Mouse (Mus musculus) cerebellum, adult 2 months (tissue): ENCODE results near the gene Ccpg1os. TPM values are rescaled to one million over a fixed set of nuclear protein-coding genes. Genes with fewer than 3 reads are reported as not detected.

Source experiments
- DNase-seq, 2 experiments: peaks; one replicate each; pipeline ENCODE4 v3.0.0; 2021
- H3K27ac ChIP-seq: fragments of 200-500 bp; 2 replicates; pipeline ENCODE4 v1.5.1; 2012; ENCODE audit warnings: low read length, control low read depth, inconsistent platforms; ENCODE audit not compliant: insufficient read depth
- H3K27me3 ChIP-seq: fragments of 200-500 bp; 2 replicates; pipeline ENCODE4 v1.6.1; 2012; ENCODE audit warnings: inconsistent platforms, mild to moderate bottlenecking, low read length, moderate library complexity; ENCODE audit not compliant: control insufficient read depth, insufficient read depth
- H3K4me1 ChIP-seq: fragments of 200-500 bp; 2 replicates; pipeline ENCODE4 v1.6.1; 2011; ENCODE audit warnings: low read length; ENCODE audit not compliant: control insufficient read depth, insufficient read depth
- H3K4me3 ChIP-seq: fragments of 200-500 bp; replicated peaks from 2 replicates; pipeline ENCODE3; 2011; ENCODE audit warnings: mild to moderate bottlenecking, low read depth, low read length, control low read depth; ENCODE audit not compliant: insufficient read depth
- CTCF ChIP-seq: fragments of 200-500 bp; IDR thresholded peaks from 2 replicates; pipeline ENCODE4 v1.5.1; 2011; ENCODE audit warnings: low read depth, mild to moderate bottlenecking, control low read depth, low read length, moderate library complexity, borderline replicate concordance; ENCODE audit not compliant: insufficient read depth
- POLR2A ChIP-seq: fragments of 200-500 bp; IDR thresholded peaks from 2 replicates; pipeline ENCODE4 v1.6.1; 2011; ENCODE audit warnings: low read length, control low read depth, borderline replicate concordance; ENCODE audit not compliant: insufficient read depth
- WGBS: fragments of 180-500 bp; shearing (Covaris S2); methylation state at CpG from one replicate; pipeline ENCODE4 v1.1.7; 2018; 5-methylcytosine and 5-hydroxymethylcytosine counted together
- polyA plus RNA-seq: library from polyadenylated mRNA; depleted of rRNA; stranded (reverse); fragments of >200 nt; gene quantifications from 2 replicates; pipeline ENCODE4 v1.2.3, GENCODE M21; 2012; rRNA removed

Ccpg1os gene
- 14.6 and 19.0 TPM in 2 replicates for polyA plus RNA-seq

- WGBS, result under 1% methylated on average over 87 of the region's 88 CpGs
- peak within 1 kb of the TSS; percentile 88 for H3K27ac ChIP-seq
- peak within 1 kb of the TSS; percentile 96 for H3K4me3 ChIP-seq
- H3K4me1 ChIP-seq, result peaks cover 3% of the 10 kb centered on the region; the same call in 1 of the 2 replicates
- no peaks in the 10 kb centered on the region for H3K27me3 ChIP-seq
- TF ChIP-seq POLR2A (peak; percentile 77), CTCF (no peak)
- peak; percentile 97 to 98 for DNase-seq
These were observed at the start of gene Ccpg1os, which contains the start of gene Ccpg1 for GRCm38 (mm10) chr9:72985250-72986220. Gene Ccpg1os, minus strand, starts transcription at chr9:72985382. Gene Ccpg1, plus strand, starts transcription at chr9:72985429.

- no peak for DNase-seq
- peaks cover 14% of the 10 kb centered on the region for H3K4me1 ChIP-seq
- no peak overlapping the region for H3K4me3 ChIP-seq
- WGBS, result 97% methylated on average over 1 of the region's 1 CpGs
- TF ChIP-seq POLR2A, result no peak
- TF ChIP-seq CTCF, result no peak
- H3K27ac ChIP-seq, result no peak overlapping the region
- H3K27me3 ChIP-seq, result no peaks in the 10 kb centered on the region
These were observed 48.2 kb upstream of the Ccpg1os start for GRCm38 (mm10) chr9:73033406-73033805.

GRCm38 (mm10) chr9:73031421-73031820 lies 46.2 kb upstream of the Ccpg1os start:
- peak; percentile 59 to 82 for DNase-seq
- Histone ChIP-seq H3K4me3 (no peak overlapping the region), H3K4me1 (peaks cover 15% of the 10 kb centered on the region), H3K27ac (peak overlapping the region; percentile 40), H3K27me3 (no peaks in the 10 kb centered on the region)
- TF ChIP-seq CTCF (no peak), POLR2A (peak; percentile 22; the same call in 1 of the 2 replicates)
- WGBS, result 13% methylated on average over 4 of the region's 4 CpGs

GRCm38 (mm10) chr9:73030443-73030842 lies 45.3 kb upstream of the Ccpg1os start:
- Histone ChIP-seq H3K4me3 (no peak overlapping the region), H3K27me3 (no peaks in the 10 kb centered on the region), H3K27ac (peak overlapping the region; percentile 40; the same call in 1 of the 2 replicates), H3K4me1 (peaks cover 19% of the 10 kb centered on the region)
- TF ChIP-seq CTCF, result no peak
- no peak for TF ChIP-seq POLR2A
- DNase-seq, result no peak
- 91% methylated on average over 1 of the region's 1 CpGs for WGBS

- 21% methylated on average over 17 of the region's 17 CpGs for WGBS
- H3K4me3 ChIP-seq, result peak overlapping the region; percentile 54
- no peaks in the 10 kb centered on the region for H3K27me3 ChIP-seq
- H3K27ac ChIP-seq, result 0 out of 2 replicates have a peak overlapping the region, but pooled peaks have one; percentile 29
- TF ChIP-seq POLR2A (no peak), CTCF (no peak)
- peak; percentile 34 to 37 for DNase-seq
- H3K4me1 ChIP-seq, result peaks cover 8% of the 10 kb centered on the region; the same call in 1 of the 2 replicates
These were observed 40.8 kb upstream of the Ccpg1os start for GRCm38 (mm10) chr9:73025818-73026636.

- TF ChIP-seq POLR2A (no peak), CTCF (no peak)
- peaks cover 6% of the 10 kb centered on the region; the same call in 1 of the 2 replicates for H3K4me1 ChIP-seq
- no peak overlapping the region for H3K4me3 ChIP-seq
- DNase-seq, result no peak
- no peaks in the 10 kb centered on the region for H3K27me3 ChIP-seq
- no peak overlapping the region for H3K27ac ChIP-seq
- WGBS, result 92% methylated on average over 5 of the region's 5 CpGs
These were observed 35.5 kb upstream of the Ccpg1os start for GRCm38 (mm10) chr9:73020566-73021097.

- no peaks in the 10 kb centered on the region for H3K27me3 ChIP-seq
- H3K4me3 ChIP-seq, result no peak overlapping the region
- peaks cover 6% of the 10 kb centered on the region; the same call in 1 of the 2 replicates for H3K4me1 ChIP-seq
- 13% methylated on average over 10 of the region's 10 CpGs for WGBS
- peak; percentile 59 to 71 for DNase-seq
- TF ChIP-seq CTCF (no peak), POLR2A (no peak)
- peak overlapping the region; percentile 36; the same call in 1 of the 2 replicates for H3K27ac ChIP-seq
These were observed 34.7 kb upstream of the Ccpg1os start for GRCm38 (mm10) chr9:73019841-73020240.
